Mouse (Mus musculus) embryo, embryonic 10.5 days (tissue): ENCODE results near the gene 9130213A22Rik.
A peak's percentile ranks its signal among the peaks of the same experiment; 100 is the strongest.

Experiments used
- DNase-seq: peaks from one replicate; pipeline ENCODE4 v3.0.0-alpha.2; 2015; ENCODE audit warnings: low spot score

9130213A22Rik gene

GRCm38 (mm10) chr11:69122336-69122951 lies at the start of gene 9130213A22Rik:
9130213A22Rik (minus strand) TSS chr11:69122589.
- peak; percentile 92 for DNase-seq

GRCm38 (mm10) chr11:69171626-69172025 lies 49.2 kb upstream of the 9130213A22Rik start:
- DNase-seq, result peak; percentile 70

- DNase-seq, result no peak
These were observed 46.9 kb upstream of the 9130213A22Rik start for GRCm38 (mm10) chr11:69169313-69169712.

GRCm38 (mm10) chr11:69156800-69157199 lies 34.4 kb upstream of the 9130213A22Rik start, which contains the start of gene Alox12b:
Alox12b (plus strand) TSS chr11:69156989.
- peak; percentile 63 for DNase-seq

- DNase-seq, result no peak
These were observed 33.0 kb upstream of the 9130213A22Rik start for GRCm38 (mm10) chr11:69155351-69155750.

- no peak for DNase-seq
These were observed 31.4 kb upstream of the 9130213A22Rik start for GRCm38 (mm10) chr11:69153831-69154230.

- DNase-seq, result no peak
These were observed 28.6 kb upstream of the 9130213A22Rik start for GRCm38 (mm10) chr11:69151004-69151403.

GRCm38 (mm10) chr11:69150444-69150843 lies 28.1 kb upstream of the 9130213A22Rik start:
- DNase-seq, result peak; percentile 84

GRCm38 (mm10) chr11:69149728-69150127 lies 27.3 kb upstream of the 9130213A22Rik start:
- no peak for DNase-seq

- DNase-seq, result no peak
These were observed 26.1 kb upstream of the 9130213A22Rik start for GRCm38 (mm10) chr11:69148451-69148960.

- no peak for DNase-seq
These were observed 25.2 kb upstream of the 9130213A22Rik start for GRCm38 (mm10) chr11:69147546-69147945.

- no peak for DNase-seq
These were observed 13.0 kb upstream of the 9130213A22Rik start for GRCm38 (mm10) chr11:69135361-69135760.

- no peak for DNase-seq
These were observed 12.2 kb upstream of the 9130213A22Rik start for GRCm38 (mm10) chr11:69134622-69134968.

- peak; percentile 68 for DNase-seq
These were observed 11.7 kb upstream of the 9130213A22Rik start for GRCm38 (mm10) chr11:69133923-69134621.

- no peak for DNase-seq
These were observed 11.2 kb upstream of the 9130213A22Rik start for GRCm38 (mm10) chr11:69133566-69133922.

- no peak for DNase-seq
These were observed 6.2 kb upstream of the 9130213A22Rik start for GRCm38 (mm10) chr11:69128426-69129122.

GRCm38 (mm10) chr11:69126706-69127095 lies 4.3 kb upstream of the 9130213A22Rik start:
- no peak for DNase-seq

GRCm38 (mm10) chr11:69125919-69126705 lies 3.7 kb upstream of the 9130213A22Rik start:
- peak; percentile 38 for DNase-seq

- DNase-seq, result no peak
These were observed 3.3 kb upstream of the 9130213A22Rik start, which contains the start of gene Aloxe3 for GRCm38 (mm10) chr11:69125852-69125918. Aloxe3 (plus strand) TSS chr11:69125896.

GRCm38 (mm10) chr11:69125041-69125851 lies 2.9 kb upstream of the 9130213A22Rik start:
- peak; percentile 97 for DNase-seq

- DNase-seq, result peak; percentile 93
These were observed 2.1 kb upstream of the 9130213A22Rik start for GRCm38 (mm10) chr11:69124498-69124847.
